Mouse (Mus musculus) heart, embryonic 14.5 days (tissue): ENCODE measurements around the gene Atf6b. TPM values are rescaled to one million over a fixed set of nuclear protein-coding genes. Genes with fewer than 3 reads are reported as not detected.

Experiments
- ATAC-seq: fragments of 200-750 bp; cut with Nextera tagmentation; 2 replicates; pipeline ENCODE4 v1.8.0; 2017; ENCODE audit warnings: low read depth, moderate TSS enrichment; ENCODE audit not compliant: insufficient number of reproducible peaks, insufficient read depth, low FRiP score
- H3K27ac ChIP-seq, 2 experiments: fragments of 200-500 bp in 1 of 2; fragments of 300-500 bp in 1 of 2; sonication (generic) in 1 of 2; replicated peaks in 1 of 2; 2 replicates each; pipeline ENCODE4 v1.5.1; 2012 to 2014; ENCODE audit warnings: low read depth in 2 of 2, low read length in 2 of 2, control low read depth in 1 of 2, mild to moderate bottlenecking in 1 of 2, mixed read lengths in 1 of 2; ENCODE audit not compliant: control insufficient read depth in 1 of 2, insufficient read depth in 1 of 2
- H3K27me3 ChIP-seq: fragments of 300-500 bp; sonication (generic); 2 replicates; pipeline ENCODE4 v1.6.1; 2014; ENCODE audit warnings: mild to moderate bottlenecking, low read length, control low read depth; ENCODE audit not compliant: control insufficient read depth, insufficient read depth
- H3K36me3 ChIP-seq: fragments of 300-500 bp; sonication (generic); 2 replicates; pipeline ENCODE4 v1.6.1; 2014; ENCODE audit warnings: mild to moderate bottlenecking, control low read depth, low read length, mixed read lengths; ENCODE audit not compliant: control insufficient read depth, insufficient read depth
- H3K4me1 ChIP-seq, 2 experiments: fragments of 200-500 bp in 1 of 2; fragments of 300-500 bp in 1 of 2; sonication (generic) in 1 of 2; 2 replicates each; pipeline ENCODE4 v1.6.1; 2012 to 2014; ENCODE audit warnings: low read length in 2 of 2, control low read depth in 1 of 2, mixed read lengths in 1 of 2; ENCODE audit not compliant: control insufficient read depth in 2 of 2, insufficient read depth in 2 of 2
- H3K4me2 ChIP-seq: fragments of 300-500 bp; sonication (generic); 2 replicates; pipeline ENCODE4 v1.6.1; 2014; ENCODE audit warnings: mild to moderate bottlenecking, low read length
- H3K4me3 ChIP-seq, 2 experiments: fragments of 200-500 bp in 1 of 2; fragments of 300-500 bp in 1 of 2; sonication (generic) in 1 of 2; 2 replicates each; pipeline ENCODE4 v1.5.1; 2012 to 2014; ENCODE audit warnings: low read length in 2 of 2, mild to moderate bottlenecking in 2 of 2, control low read depth in 1 of 2, low read depth in 1 of 2, moderate library complexity in 1 of 2; ENCODE audit not compliant: control insufficient read depth in 1 of 2, insufficient read depth in 1 of 2
- H3K9ac ChIP-seq: fragments of 300-500 bp; sonication (generic); 2 replicates; pipeline ENCODE4 v1.6.1; 2014; ENCODE audit warnings: mild to moderate bottlenecking, low read length
- H3K9me3 ChIP-seq: fragments of 300-500 bp; sonication (generic); 2 replicates; pipeline ENCODE4 v1.6.1; 2016; ENCODE audit warnings: low read length, control low read depth; ENCODE audit not compliant: control insufficient read depth
- WGBS: fragments of 180-500 bp; shearing (Covaris S2); extraction: QIAGEN DNeasy Blood & Tissue Kit; methylation state at CpG from one replicate; pipeline ENCODE4 v1.1.7; 2014; 5-methylcytosine and 5-hydroxymethylcytosine counted together
- polyA plus RNA-seq: library from polyadenylated mRNA; unstranded; fragments of >200 nt; fragmentation: Nextera tagmentation; extraction: Ambion mirVana; gene quantifications from 2 replicates; pipeline ENCODE4 v1.2.1, GENCODE M21; 2014

Atf6b gene
- 28.7 and 34.3 TPM in 2 replicates for polyA plus RNA-seq

DNA sequence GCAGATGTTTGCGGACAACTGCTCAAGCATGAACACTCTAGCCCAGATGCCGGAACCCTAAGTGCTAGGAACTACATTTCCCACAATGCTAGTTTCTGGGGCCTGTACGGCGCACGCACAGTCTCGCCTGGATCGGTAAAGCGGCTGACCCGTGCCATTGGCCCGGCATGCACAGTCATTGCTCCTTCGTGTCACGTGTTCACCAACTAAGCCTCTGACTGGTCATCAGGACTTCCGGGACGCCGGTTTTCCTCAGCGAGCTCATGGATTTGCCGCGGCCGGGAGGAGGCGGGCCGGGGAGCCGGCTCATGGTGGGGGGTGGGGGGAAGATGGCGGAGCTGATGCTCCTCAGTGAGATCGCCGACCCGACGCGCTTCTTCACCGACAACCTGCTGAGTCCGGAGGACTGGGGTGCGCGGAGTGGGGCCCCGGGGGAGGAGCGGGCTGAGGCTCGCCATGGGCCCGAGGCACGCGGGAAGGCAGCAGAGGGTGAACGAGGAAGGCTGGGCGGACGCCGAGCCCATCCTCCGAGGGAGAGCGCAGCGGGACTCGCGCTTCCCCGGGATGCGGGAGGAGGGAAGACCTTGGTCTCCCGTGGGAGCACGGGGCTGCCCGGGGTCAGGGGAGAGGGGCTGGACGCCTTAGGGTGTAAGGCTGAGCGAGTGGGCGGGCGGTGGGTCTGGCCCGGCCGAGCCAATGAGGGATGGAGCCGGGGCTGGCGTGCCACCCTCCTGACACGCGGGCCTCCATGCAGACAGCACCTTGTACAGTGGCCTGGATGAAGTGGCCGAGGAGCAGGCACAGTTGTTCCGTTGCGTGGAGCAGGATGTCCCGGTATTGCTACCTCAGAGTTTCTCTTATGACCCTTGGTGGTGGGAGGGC is at the start of gene Atf6b:
TSS of gene Atf6b (plus strand) at position 241 of the 882 bp plus-strand sequence.
- peaks cover 9 to 25% of the 10 kb centered on the region in 2 experiments for H3K4me1 ChIP-seq
- H3K9me3 ChIP-seq: no peaks in the 10 kb centered on the region
- no peaks in the 10 kb centered on the region for H3K27me3 ChIP-seq
- peak within 1 kb of the TSS; percentile 85 for H3K4me2 ChIP-seq
- H3K27ac ChIP-seq: peak within 1 kb of the TSS in 1 of 2 experiments; percentile 58; a peak in 1 of 4 replicates
- H3K9ac ChIP-seq: peak within 1 kb of the TSS; percentile 88
- ATAC-seq: peak; percentile 95
- peaks cover 33% of the 10 kb centered on the region for H3K36me3 ChIP-seq
- WGBS: under 1% methylated on average over 66 of the region's 66 CpGs
- H3K4me3 ChIP-seq: peak within 1 kb of the TSS; percentile 67 to 94

DNA sequence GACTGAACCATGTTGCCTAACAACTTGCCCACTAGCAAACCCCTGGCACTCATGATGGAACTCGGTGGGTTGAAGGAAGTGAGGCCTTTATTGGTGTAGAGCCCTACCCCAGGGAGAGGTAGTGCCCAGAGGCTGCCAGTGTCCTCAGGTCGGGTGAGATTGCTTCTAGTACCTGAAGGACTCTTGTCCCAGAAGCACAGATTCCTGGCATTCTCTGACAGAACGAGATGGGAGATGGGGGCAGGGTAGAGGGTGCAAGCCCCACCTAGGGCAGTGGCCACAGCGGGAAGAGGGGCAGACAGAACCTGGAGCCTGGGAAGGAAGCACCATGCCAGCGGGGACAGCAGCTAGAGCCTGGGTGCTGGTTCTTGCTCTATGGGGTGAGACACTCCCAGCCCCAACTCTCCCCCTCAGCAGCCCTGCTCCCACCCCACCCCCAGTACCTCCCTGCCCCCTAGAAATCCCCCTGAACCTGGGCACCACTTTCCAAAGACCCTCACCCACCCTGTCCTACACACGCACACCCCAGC is 49.3 kb upstream of the Atf6b start, which contains the start of gene Ager:
TSS of gene Ager (plus strand) at position 297 of the 530 bp plus-strand sequence.
- peaks cover 51% of the 10 kb centered on the region for H3K36me3 ChIP-seq
- H3K4me3 ChIP-seq: no peak within 1 kb of the TSS
- H3K9ac ChIP-seq: peak within 1 kb of the TSS; percentile 47; the same call in 1 of the 2 replicates
- 8% methylated on average over 6 of the region's 6 CpGs for WGBS
- peak within 1 kb of the TSS; percentile 23; the same call in 1 of the 2 replicates for H3K4me2 ChIP-seq
- no peak for ATAC-seq
- H3K9me3 ChIP-seq: no peaks in the 10 kb centered on the region
- H3K27ac ChIP-seq: no peak within 1 kb of the TSS
- H3K4me1 ChIP-seq: peaks cover 17 to 41% of the 10 kb centered on the region in 2 experiments; a peak in 3 of 4 replicates
- no peaks in the 10 kb centered on the region for H3K27me3 ChIP-seq

DNA sequence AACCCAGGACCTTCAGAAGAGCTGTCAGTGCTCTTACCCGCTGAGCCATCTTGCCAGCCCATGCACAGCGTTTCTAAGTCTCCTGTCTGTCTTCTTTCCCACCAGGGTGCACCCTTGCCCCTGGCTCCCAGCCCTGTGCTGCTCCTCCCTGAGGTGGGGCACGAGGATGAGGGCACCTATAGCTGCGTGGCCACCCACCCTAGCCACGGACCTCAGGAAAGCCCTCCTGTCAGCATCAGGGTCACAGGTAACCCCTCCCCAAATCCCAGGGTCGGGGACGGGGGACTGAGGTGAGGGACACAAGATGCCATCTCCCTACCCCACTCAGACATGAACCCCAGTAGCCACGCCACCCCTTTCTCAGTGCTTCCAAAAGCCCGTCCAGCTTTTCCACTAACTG is 47.1 kb upstream of the Atf6b start:
- Histone ChIP-seq H3K27me3 (no peaks in the 10 kb centered on the region), H3K9ac (no peak overlapping the region), H3K27ac (no peak overlapping the region), H3K4me2 (no peak overlapping the region), H3K4me3 (no peak overlapping the region), H3K9me3 (no peaks in the 10 kb centered on the region), H3K36me3 (peaks cover 40% of the 10 kb centered on the region), H3K4me1 (peaks cover 18 to 28% of the 10 kb centered on the region in 2 experiments)
- ATAC-seq: no peak
- 76% methylated on average over 9 of the region's 9 CpGs for WGBS

DNA sequence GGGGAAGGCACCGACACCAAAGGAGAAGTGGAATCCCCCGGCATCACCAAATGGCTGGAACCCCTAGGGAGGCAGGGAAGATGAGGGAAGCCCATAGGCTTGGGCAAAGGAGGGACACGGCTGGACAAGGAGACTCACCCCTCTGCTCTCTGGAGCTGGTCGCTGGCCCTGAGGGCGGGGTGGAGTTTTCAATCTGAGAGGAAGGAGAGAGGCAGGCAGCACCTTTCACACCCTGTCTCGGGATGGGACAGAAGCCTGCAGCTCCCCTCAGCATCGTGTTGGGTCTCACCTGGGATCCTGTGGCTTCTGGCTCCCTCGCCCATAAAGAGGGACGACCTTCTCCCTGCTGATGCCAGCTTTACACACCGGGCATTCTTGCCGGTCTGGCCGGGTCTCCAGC is 45.1 kb upstream of the Atf6b start:
- 83% methylated on average over 12 of the region's 12 CpGs for WGBS
- peaks cover 22% of the 10 kb centered on the region for H3K36me3 ChIP-seq
- no peak overlapping the region for H3K27ac ChIP-seq
- H3K9me3 ChIP-seq: no peaks in the 10 kb centered on the region
- H3K4me1 ChIP-seq: peaks cover 25 to 34% of the 10 kb centered on the region in 2 experiments
- H3K4me2 ChIP-seq: no peak overlapping the region
- H3K4me3 ChIP-seq: no peak overlapping the region
- H3K27me3 ChIP-seq: no peaks in the 10 kb centered on the region
- ATAC-seq: no peak
- H3K9ac ChIP-seq: no peak overlapping the region

DNA sequence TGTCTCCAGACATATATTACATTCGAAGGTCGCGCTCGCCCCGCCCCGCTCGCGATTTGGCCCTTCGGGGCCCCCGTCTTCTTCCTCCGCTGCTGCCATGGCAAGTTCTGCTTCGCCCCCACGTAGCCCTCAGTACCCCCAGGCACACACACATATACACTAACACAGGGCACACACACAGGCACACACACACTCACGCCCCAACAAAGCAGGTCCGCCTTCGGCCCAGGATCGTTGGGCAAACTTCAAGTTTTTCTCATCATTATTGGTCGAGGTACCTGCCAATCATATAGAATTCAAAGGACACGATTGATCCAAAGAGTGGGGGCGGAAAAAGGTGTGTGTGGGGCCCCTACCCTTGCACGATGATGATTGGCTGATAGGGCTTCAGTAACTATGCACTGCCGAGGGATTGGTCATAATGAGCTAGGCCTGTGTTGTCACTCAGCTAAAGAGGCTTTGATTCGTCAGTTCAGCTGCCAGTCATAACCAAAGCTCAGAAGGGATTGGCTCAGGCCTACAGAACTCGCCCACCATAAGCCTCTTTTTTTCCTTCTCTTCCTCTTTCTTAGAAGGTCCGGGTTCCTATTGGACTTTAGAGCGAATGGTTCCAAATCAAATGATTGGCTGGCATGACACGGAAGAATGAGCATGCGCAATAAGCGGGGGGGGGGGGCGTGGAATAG is 43.4 kb upstream of the Atf6b start, which contains the start of gene Rnf5:
TSS of gene Rnf5 (minus strand) at position 316 of the 686 bp plus-strand sequence.
- H3K9ac ChIP-seq: peak within 1 kb of the TSS; percentile 95
- H3K27ac ChIP-seq: peak within 1 kb of the TSS; percentile 87 to 90
- peaks cover 17 to 36% of the 10 kb centered on the region in 2 experiments for H3K4me1 ChIP-seq
- peak; percentile 92 for ATAC-seq
- H3K4me3 ChIP-seq: peak within 1 kb of the TSS; percentile 90 to 96
- H3K4me2 ChIP-seq: peak within 1 kb of the TSS; percentile 94
- no peaks in the 10 kb centered on the region for H3K27me3 ChIP-seq
- no peaks in the 10 kb centered on the region for H3K9me3 ChIP-seq
- WGBS: under 1% methylated on average over 30 of the region's 30 CpGs
- peaks cover 22% of the 10 kb centered on the region for H3K36me3 ChIP-seq

DNA sequence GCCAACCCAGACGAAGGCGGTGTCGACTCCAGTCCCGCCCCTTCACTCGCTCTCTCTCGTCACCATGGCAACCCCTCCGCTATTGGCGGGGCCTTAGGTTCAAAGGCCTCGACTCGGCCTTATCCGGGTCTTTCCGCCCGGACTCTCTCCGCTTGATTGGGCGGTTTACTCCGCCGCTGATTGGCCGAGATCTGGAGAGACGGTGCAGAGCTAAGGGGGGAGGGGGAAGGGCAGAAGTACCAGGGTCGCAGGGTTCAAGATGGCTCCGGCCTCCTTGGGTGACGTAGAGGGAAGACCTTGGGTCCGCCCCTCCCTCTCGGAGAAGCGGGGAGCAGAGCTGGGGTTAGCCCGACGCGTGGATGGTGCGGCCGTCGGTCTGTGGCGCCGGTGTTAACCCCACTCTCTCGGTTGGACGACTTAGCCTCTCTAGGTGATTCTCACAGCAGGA is 42.9 kb upstream of the Atf6b start, which contains the start of gene Agpat1:
TSS of gene Agpat1 (plus strand) at position 202 of the 448 bp plus-strand sequence.
- Histone ChIP-seq H3K4me2 (peak within 1 kb of the TSS; percentile 94), H3K27ac (peak within 1 kb of the TSS; percentile 87 to 90), H3K9ac (peak within 1 kb of the TSS; percentile 95), H3K36me3 (peaks cover 22% of the 10 kb centered on the region), H3K4me3 (peak within 1 kb of the TSS; percentile 90 to 96), H3K27me3 (no peaks in the 10 kb centered on the region), H3K9me3 (no peaks in the 10 kb centered on the region), H3K4me1 (peaks cover 17 to 41% of the 10 kb centered on the region in 2 experiments)
- ATAC-seq: peak; percentile 90
- under 1% methylated on average over 35 of the region's 35 CpGs for WGBS
